Mouse (Mus musculus): ENCODE data around the gene Ergic2. TPM values are rescaled to one million over a fixed set of nuclear protein-coding genes. Genes with fewer than 3 reads are reported as not detected.
A peak's percentile ranks its signal among the peaks of the same experiment; 100 is the strongest.

Ergic2 gene
- 23.4 and 38.7 TPM in 2 replicates for polyA plus RNA-seq (2012; rRNA removed)

DNA sequence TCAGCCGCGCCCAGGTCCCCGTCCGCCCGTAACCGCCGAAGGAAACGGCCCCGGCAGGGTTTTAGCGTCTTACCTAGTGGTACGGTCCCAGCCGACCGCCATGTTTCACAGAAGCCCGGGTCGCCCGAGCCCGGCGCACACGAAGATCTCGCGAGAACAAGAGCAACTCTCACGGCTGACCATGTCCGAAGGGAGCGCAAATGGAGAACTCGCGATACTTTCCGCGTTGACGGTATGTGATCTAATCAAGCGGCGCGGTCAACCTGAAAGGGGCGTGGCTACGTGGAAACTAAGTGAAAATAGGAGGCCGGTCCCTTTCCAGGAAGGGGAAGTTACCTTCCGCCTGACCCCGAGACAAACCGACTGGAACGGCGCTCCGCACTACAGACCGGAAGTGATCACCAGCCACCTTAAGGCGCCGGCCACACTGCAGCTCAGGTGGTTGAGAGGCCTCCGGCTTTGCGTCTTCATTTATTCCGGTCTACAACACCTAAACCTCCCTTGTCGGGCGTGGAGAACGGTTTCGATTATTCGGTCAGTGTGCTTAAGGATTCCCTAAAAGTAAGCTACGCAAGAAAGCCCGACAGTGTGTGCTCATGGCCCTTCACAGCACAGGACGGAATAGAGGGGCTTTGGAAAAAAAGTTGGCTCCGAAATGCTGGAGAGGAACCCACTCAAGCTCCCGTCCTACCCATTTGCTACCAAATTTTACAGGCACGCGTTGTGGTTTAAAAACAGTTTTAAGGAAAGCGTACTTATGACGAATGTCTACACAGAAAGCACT is at the start of gene Ergic2:
Ergic2 (minus strand) TSS at position 478 of the 784 bp plus-strand sequence.
- peak; percentile 98 for DNase-seq (ENCODE audit: low read depth, low spot score)
- whole genome bisulfite sequencing, result under 1% methylated on average over 61 of the region's 61 CpGs

GRCm38 (mm10) chr6:148260729-148261101 is 48.5 kb upstream of the Ergic2 start:
- DNase-seq (ENCODE audit: low read depth, low spot score), result no peak
- 92% methylated on average over 6 of the region's 6 CpGs for WGBS

DNA sequence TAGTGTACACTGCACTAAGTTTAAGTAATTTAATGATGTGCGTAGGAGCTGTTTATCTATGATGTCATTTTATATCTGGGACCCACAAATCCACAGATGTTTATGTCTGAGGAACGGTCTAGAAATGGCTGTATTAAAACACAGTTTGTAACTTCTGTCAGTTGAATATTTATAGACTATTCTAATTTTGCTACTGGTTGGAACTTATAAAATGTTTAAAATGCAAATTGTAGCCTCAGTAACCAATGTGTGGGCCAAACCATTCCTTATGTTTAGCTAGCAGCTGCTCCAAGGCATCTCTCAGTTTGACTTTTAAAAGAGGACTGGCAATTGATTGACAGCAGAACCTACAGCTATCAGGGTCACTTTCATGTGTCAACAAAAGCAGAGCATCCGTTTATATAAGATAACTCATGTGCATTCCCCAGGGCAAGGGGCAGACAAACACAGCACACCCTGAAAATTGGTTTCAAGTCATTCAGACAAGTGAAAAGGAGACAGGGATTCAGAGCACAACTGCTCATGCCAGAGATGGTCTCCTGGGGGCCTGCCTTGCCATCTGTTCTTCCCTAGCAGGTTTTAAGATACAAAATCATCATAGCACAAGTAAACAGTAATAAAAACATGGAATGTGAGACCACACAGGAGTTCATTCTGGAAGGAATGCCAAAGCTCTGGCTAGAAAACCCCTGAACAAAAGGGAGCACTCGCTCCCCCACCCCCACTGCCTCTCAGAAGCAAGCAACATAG is 48.0 kb upstream of the Ergic2 start:
- no peak for DNase-seq (ENCODE audit: low read depth, low spot score)
- 64% methylated on average over 4 of the region's 4 CpGs for WGBS

DNA sequence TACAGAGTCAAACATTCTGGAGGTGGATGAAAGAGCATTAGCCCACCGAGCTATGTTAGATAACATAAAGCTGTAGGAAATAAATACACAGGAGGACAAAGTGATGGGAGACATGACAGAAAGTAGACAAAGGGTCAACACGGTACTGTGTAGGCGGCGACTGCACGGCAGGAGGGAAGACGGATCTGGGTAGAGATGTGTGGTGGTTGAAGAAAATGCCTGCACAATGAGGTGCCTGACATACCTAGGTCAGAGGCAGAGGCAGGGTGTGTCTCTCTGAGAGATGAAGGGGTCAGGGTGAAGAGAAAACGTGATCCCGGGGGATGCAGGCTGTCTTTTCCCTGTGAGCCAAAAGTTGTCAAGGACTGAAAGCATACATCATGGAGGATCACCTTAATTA is 46.9 kb upstream of the Ergic2 start:
- DNase-seq (ENCODE audit: low read depth, low spot score), result no peak
- WGBS, result 73% methylated on average over 8 of the region's 8 CpGs

- no peak for DNase-seq (ENCODE audit: low read depth, low spot score)
- 80% methylated on average over 2 of the region's 2 CpGs for WGBS
These were observed 45.6 kb upstream of the Ergic2 start for GRCm38 (mm10) chr6:148257805-148258204.

DNA sequence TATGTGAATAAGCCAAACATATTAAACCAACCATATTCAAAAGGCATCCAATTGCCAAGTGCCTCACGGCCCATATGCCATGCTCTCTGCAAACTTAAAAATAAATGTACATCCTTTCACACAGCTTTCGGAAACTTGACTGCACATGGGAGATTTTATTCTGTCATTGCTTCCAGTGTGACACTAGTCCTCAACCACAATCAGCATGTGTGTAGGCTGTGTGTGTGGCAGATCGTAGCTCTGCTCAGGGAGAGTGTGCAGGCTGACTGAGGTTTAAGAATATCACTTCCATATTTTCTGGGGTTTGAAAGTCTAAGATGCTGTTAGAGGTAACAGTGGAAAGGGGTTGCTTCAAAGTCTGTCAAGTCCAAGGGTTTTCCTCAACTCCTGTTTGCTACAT is 43.9 kb upstream of the Ergic2 start:
- DNase-seq (ENCODE audit: low read depth, low spot score), result no peak
- 90% methylated on average over 3 of the region's 3 CpGs for WGBS

DNA sequence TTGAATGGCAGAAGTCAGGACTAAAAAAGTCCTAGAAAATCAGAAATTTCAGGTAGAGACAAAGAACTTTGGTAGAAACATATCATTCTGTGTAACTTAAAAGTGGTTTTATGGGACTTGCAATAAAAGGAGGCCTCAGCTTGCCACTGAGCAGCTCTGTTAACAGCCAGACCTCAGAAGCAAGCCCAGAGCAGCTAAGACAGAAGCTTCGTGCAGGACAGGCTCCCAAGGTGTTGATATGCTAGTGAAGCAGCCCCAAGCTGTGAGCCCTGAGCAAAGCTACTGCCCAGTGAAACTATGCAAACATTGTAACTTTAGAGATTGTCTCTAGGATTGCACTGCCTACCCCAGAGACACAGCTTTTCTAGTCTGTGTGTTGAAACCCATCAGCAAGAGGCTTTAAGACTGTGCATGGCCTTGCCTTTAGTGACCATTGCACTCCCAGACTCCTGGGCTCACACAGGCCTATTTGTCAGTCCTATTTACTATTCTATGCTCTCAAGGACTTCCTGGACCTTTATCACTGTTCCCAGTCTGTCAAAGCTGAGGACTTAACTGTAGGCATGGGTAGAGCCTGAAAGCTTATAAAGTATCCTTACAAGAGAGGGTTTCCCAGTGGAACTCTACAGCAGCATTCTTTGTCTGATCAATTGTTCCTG is 43.4 kb upstream of the Ergic2 start:
- no peak for DNase-seq (ENCODE audit: low read depth, low spot score)
- 60% methylated on average over 1 of the region's 1 CpGs for WGBS

DNA sequence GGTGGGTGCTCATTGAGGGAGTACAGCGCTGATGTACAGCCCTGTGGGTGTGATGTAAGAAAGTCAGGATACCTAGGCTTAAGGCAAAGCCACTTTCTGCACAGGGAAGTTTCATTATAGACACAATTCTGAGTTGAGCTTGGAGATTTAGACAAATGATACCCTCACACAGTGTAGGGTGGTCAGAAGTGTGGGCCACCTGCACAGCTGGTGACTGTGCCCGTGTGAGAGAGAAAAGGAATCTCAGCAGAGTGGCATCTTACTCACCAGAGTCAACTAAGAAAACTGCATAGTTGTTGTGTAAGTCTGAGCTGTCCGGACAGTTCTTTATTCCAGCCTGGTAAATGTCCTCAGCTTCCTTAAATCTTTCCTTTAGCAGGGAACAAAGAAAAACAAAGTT is 37.0 kb upstream of the Ergic2 start:
- WGBS, result 68% methylated on average over 3 of the region's 3 CpGs
- DNase-seq (ENCODE audit: low read depth, low spot score), result no peak

- 21% methylated on average over 2 of the region's 2 CpGs for WGBS
- peak; percentile 27 for DNase-seq (ENCODE audit: low read depth, low spot score)
These were observed 36.5 kb upstream of the Ergic2 start for GRCm38 (mm10) chr6:148248625-148249024.

- DNase-seq (ENCODE audit: low read depth, low spot score), result no peak
- WGBS, result 76% methylated on average over 7 of the region's 7 CpGs
These were observed 34.4 kb upstream of the Ergic2 start for GRCm38 (mm10) chr6:148246544-148246943.

GRCm38 (mm10) chr6:148244836-148245235 is 32.7 kb upstream of the Ergic2 start:
- no peak for DNase-seq (ENCODE audit: low read depth, low spot score)
- 24% methylated on average over 1 of the region's 1 CpGs for WGBS

DNA sequence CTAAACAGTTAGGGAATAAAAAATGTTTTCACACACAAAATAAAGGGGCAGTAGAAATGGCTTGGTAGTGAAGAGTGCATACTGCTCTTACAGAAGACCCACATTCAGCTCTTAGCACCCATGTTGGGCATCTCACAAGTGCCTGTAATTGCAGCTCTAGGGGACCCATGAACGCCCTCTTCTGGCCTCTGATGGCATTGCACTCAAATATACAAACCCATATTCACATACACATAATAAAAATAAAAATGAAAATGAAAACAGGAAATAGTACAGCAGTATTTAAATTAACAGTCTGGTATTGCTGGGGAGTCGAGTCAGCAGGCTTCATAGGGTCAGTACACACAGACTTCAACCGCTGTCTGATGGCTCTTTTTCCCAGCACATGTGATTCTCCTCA is 30.1 kb upstream of the Ergic2 start:
- WGBS, result 57% methylated on average over 3 of the region's 3 CpGs
- DNase-seq (ENCODE audit: low read depth, low spot score), result no peak

- WGBS, result 94% methylated on average over 5 of the region's 5 CpGs
- DNase-seq (ENCODE audit: low read depth, low spot score), result no peak
These were observed 29.5 kb upstream of the Ergic2 start for GRCm38 (mm10) chr6:148241685-148242084.

DNA sequence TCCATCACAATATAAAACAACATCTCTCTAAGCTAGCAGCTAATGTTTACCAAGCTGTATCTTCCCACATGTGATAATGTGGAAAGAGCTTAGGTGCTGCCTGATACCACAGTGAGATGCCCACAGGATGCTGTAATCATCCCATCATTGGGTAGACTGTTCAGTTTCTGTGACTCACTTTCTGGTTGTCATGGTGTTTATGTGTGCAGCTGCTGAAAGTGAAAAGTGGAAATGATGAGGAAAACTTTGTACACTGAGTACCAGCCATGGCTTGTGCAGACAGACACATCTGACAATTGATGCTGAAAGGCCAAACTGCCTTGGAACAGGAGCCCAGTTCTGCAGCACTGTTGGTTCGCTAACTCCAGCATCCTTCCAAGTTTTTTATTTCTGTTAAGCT is 27.1 kb upstream of the Ergic2 start:
- WGBS, result 84% methylated on average over 1 of the region's 1 CpGs
- DNase-seq (ENCODE audit: low read depth, low spot score), result no peak

DNA sequence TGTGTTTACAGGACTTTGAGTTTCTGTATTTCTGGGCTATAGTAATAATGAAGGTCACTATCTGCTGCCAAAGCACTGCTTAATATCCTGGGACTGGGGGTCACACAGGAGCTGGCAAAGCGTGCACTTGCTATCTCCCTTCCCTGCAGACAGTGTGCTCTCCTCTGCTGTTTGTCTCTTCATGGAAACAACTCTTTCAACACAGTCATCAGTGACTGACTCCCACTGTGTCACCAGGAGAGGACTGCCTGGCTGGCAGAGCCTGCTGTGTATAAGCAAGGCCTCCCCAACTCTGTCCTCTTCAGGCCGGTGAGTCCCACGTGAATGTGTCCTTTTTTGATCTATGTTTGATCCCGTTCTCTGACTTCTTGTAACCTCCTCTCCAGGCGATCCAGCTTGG is 25.3 kb upstream of the Ergic2 start:
- no peak for DNase-seq (ENCODE audit: low read depth, low spot score)
- WGBS, result 68% methylated on average over 5 of the region's 5 CpGs

GRCm38 (mm10) chr6:148234105-148234828 is 22.1 kb upstream of the Ergic2 start:
- DNase-seq (ENCODE audit: low read depth, low spot score), result no peak
- WGBS, result 57% methylated on average over 3 of the region's 3 CpGs

GRCm38 (mm10) chr6:148227542-148227941 is 15.4 kb upstream of the Ergic2 start:
- DNase-seq (ENCODE audit: low read depth, low spot score), result no peak
- WGBS, result 70% methylated on average over 3 of the region's 3 CpGs

- WGBS, result 36% methylated on average over 2 of the region's 2 CpGs
- no peak for DNase-seq (ENCODE audit: low read depth, low spot score)
These were observed 10.5 kb upstream of the Ergic2 start for GRCm38 (mm10) chr6:148222686-148223085.

- WGBS, result 77% methylated on average over 2 of the region's 2 CpGs
- DNase-seq (ENCODE audit: low read depth, low spot score), result no peak
These were observed 6.3 kb upstream of the Ergic2 start for GRCm38 (mm10) chr6:148218235-148219076.

Measured in large intestine, adult 2 months (tissue).